Mouse (Mus musculus): ENCODE results near the gene Trpm3. TPM values are rescaled to one million over a fixed set of nuclear protein-coding genes. Genes with fewer than 3 reads are reported as not detected.

Gene Trpm3
- polyA plus RNA-seq, 1 experiment = 0.22 TPM

DNA sequence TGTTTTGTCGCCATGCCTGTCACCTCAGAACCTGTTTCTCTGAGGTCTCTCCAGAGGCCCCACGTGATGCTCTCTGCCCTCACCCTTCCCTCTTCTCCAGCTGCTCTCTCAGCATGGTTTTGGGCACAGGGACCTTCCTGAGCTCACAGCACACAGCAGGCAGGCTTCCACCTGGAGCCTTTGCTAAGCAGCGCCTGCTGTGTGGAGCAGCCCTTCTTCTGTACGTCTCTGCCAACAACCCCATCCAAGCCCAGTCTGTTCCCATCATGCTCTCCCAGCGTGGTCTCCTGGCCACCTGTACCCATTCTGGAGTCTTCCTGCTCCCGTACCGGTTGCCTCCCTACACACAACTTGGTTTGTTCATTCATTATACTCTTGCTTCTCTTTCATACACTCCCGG is 823.9 kb downstream of the Trpm3 start:
- no peak overlapping the region for H3K9ac ChIP-seq (ENCODE audit: low read depth, poor library complexity, severe bottlenecking)
- H3K4me3 ChIP-seq (ENCODE audit: low read depth, low read length) = no peak overlapping the region
- no peak overlapping the region for H3K27ac ChIP-seq (ENCODE audit: insufficient read depth, low read length)

DNA sequence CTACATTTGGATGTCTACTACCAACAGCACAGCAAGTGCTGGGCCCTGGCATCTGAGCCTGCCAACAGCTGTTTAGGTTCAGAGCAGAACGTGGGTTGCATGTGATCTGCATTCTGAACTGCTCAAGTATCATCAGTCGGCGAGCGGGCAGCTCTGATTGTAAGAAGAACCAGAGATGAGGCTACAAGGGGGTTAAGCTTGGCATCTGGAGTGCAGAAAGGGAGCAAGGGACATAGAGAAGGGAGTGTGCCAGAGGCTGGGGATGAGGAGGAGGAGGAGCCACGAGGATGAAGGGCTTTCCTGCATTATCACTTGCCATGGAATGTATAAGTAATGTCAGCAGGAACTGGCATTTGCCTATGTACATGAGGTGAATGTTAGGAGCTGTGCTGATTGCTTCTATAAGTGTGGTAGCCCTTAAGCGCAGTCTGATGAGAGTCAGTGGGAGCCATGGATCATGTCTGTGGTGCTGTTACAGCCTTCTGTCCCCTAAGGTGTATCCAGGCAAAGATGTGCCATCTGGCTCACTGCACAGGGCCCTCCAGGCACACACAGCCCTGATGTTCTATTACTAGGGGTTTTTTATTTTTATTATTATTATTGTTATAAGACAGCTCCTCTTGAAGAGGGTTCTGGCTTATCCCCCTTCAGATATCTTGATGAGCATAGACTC is 825.0 kb downstream of the Trpm3 start:
- H3K4me3 ChIP-seq (ENCODE audit: low read depth, low read length) = no peak overlapping the region
- H3K4me1 ChIP-seq (ENCODE audit: control insufficient read depth, insufficient read depth, low read length) = no peaks in the 10 kb centered on the region
- H3K9ac ChIP-seq (ENCODE audit: low read depth, poor library complexity, severe bottlenecking) = no peak overlapping the region
- H3K36me3 ChIP-seq (ENCODE audit: control insufficient read depth, insufficient read depth, low read length, poor library complexity, severe bottlenecking) = no peaks in the 10 kb centered on the region
- no peaks in the 10 kb centered on the region for H3K27me3 ChIP-seq (ENCODE audit: control insufficient read depth, insufficient read depth, low read length, poor library complexity, severe bottlenecking)
- no peaks in the 10 kb centered on the region for H3K9me3 ChIP-seq (replicated peaks; ENCODE audit: control insufficient read depth, insufficient read depth, low read length, poor library complexity, severe bottlenecking)
- no peak for TF ChIP-seq CTCF (IDR thresholded peaks at IDR 0.05; ENCODE audit: low read depth, low read length)
- TF ChIP-seq EP300 (IDR thresholded peaks at IDR 0.05; ENCODE audit: insufficient read depth, low read depth, low read length) = no peak
- no peak for TF ChIP-seq POLR2A (IDR thresholded peaks at IDR 0.05; ENCODE audit: insufficient read depth, low read length)
- H3K27ac ChIP-seq (ENCODE audit: insufficient read depth, low read length) = no peak overlapping the region

More for the DNA sequence above, 823.9 kb downstream of the Trpm3 start:
- H3K4me1 ChIP-seq (ENCODE audit: control insufficient read depth, insufficient read depth, low read length) = no peaks in the 10 kb centered on the region
- no peaks in the 10 kb centered on the region for H3K27me3 ChIP-seq (ENCODE audit: control insufficient read depth, insufficient read depth, low read length, poor library complexity, severe bottlenecking)
- no peaks in the 10 kb centered on the region for H3K36me3 ChIP-seq (ENCODE audit: control insufficient read depth, insufficient read depth, low read length, poor library complexity, severe bottlenecking)
- H3K9me3 ChIP-seq (replicated peaks; ENCODE audit: control insufficient read depth, insufficient read depth, low read length, poor library complexity, severe bottlenecking) = no peaks in the 10 kb centered on the region
- TF ChIP-seq EP300 (IDR thresholded peaks at IDR 0.05; ENCODE audit: insufficient read depth, low read depth, low read length) = no peak

DNA sequence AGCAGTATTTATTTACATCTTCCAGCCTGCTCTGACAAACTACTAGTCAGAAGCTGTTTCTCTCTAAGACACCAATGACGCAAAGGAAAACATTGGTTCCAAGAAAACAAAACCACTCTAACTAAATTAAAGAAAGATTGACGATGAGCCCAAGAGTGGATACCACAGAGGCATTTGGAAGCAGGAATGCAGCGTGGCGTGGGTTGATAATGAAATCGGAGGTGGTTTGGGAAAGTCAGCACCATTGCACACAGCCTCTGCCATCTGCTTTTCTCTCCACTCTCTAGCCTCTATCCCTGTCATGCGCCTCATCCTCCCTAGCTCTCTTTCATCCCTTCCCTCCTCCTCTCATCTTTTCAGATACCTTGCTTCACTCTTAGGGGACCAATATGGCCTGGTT is 826.6 kb downstream of the Trpm3 start:
- Histone ChIP-seq H3K4me1 (ENCODE audit: control insufficient read depth, insufficient read depth, low read length) (no peaks in the 10 kb centered on the region), H3K9ac (ENCODE audit: low read depth, poor library complexity, severe bottlenecking) (no peak overlapping the region), H3K27me3 (ENCODE audit: control insufficient read depth, insufficient read depth, low read length, poor library complexity, severe bottlenecking) (no peaks in the 10 kb centered on the region), H3K4me3 (ENCODE audit: low read depth, low read length) (no peak overlapping the region), H3K27ac (ENCODE audit: insufficient read depth, low read length) (no peak overlapping the region), H3K36me3 (ENCODE audit: control insufficient read depth, insufficient read depth, low read length, poor library complexity, severe bottlenecking) (no peaks in the 10 kb centered on the region), H3K9me3 (replicated peaks; ENCODE audit: control insufficient read depth, insufficient read depth, low read length, poor library complexity, severe bottlenecking) (no peaks in the 10 kb centered on the region)
- TF ChIP-seq EP300 (IDR thresholded peaks at IDR 0.05; ENCODE audit: insufficient read depth, low read depth, low read length) = no peak
- TF ChIP-seq POLR2A (IDR thresholded peaks at IDR 0.05; ENCODE audit: insufficient read depth, low read length) = no peak

DNA sequence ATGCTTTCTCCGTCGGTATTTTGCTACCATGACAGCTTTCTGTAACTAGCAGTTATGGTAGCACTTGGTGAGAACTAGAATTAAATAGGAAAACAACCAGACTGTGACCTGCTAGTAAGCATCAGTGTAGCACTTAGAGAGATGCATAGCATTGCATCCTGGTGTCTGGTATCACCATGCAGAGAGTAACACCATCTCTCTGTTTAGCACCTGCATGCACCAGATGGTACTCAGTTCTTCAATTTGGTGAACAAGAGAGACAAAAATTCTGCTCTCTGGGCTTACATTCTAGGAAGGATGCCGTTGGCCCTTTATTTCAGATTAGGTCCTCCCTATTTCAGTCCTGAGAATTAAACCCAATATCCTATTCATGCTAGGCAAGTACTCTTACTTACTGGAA is 834.4 kb downstream of the Trpm3 start:
- no peak for TF ChIP-seq CTCF (IDR thresholded peaks at IDR 0.05; ENCODE audit: low read depth, low read length)
- TF ChIP-seq EP300 (IDR thresholded peaks at IDR 0.05; ENCODE audit: insufficient read depth, low read depth, low read length) = no peak
- no peak for TF ChIP-seq POLR2A (IDR thresholded peaks at IDR 0.05; ENCODE audit: insufficient read depth, low read length)
- Histone ChIP-seq H3K9me3 (replicated peaks; ENCODE audit: control insufficient read depth, insufficient read depth, low read length, poor library complexity, severe bottlenecking) (no peaks in the 10 kb centered on the region; the same call in 1 of the 2 replicates), H3K36me3 (ENCODE audit: control insufficient read depth, insufficient read depth, low read length, poor library complexity, severe bottlenecking) (no peaks in the 10 kb centered on the region), H3K27ac (ENCODE audit: insufficient read depth, low read length) (no peak overlapping the region), H3K27me3 (ENCODE audit: control insufficient read depth, insufficient read depth, low read length, poor library complexity, severe bottlenecking) (no peaks in the 10 kb centered on the region), H3K9ac (ENCODE audit: low read depth, poor library complexity, severe bottlenecking) (no peak overlapping the region), H3K4me3 (ENCODE audit: low read depth, low read length) (no peak overlapping the region), H3K4me1 (ENCODE audit: control insufficient read depth, insufficient read depth, low read length) (no peaks in the 10 kb centered on the region)

DNA sequence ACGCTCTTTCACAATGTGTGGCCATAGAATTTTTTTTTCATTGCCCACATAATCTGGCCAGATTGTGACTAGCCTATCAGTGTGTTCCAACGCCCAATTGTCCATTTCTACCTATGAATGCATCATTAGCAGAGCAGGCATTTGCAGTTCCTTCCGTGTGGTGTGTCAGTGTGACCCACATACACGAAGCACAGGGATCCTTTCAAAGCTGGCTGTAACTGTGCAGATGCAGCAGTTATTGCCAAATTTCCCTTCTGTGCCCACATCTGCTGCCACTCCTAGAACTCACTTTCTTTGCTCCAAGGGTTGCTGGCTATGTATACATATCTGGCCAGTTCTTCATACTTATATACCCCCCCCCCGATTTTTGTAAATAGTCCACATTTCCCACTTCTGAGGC is 834.9 kb downstream of the Trpm3 start:
- H3K9me3 ChIP-seq (replicated peaks; ENCODE audit: control insufficient read depth, insufficient read depth, low read length, poor library complexity, severe bottlenecking) = no peaks in the 10 kb centered on the region; the same call in 1 of the 2 replicates
- no peak for TF ChIP-seq POLR2A (IDR thresholded peaks at IDR 0.05; ENCODE audit: insufficient read depth, low read length)
- TF ChIP-seq CTCF (IDR thresholded peaks at IDR 0.05; ENCODE audit: low read depth, low read length) = no peak
- TF ChIP-seq EP300 (IDR thresholded peaks at IDR 0.05; ENCODE audit: insufficient read depth, low read depth, low read length) = no peak
- H3K27ac ChIP-seq (ENCODE audit: insufficient read depth, low read length) = no peak overlapping the region
- H3K27me3 ChIP-seq (ENCODE audit: control insufficient read depth, insufficient read depth, low read length, poor library complexity, severe bottlenecking) = no peaks in the 10 kb centered on the region
- H3K4me1 ChIP-seq (ENCODE audit: control insufficient read depth, insufficient read depth, low read length) = no peaks in the 10 kb centered on the region
- no peak overlapping the region for H3K4me3 ChIP-seq (ENCODE audit: low read depth, low read length)
- H3K36me3 ChIP-seq (ENCODE audit: control insufficient read depth, insufficient read depth, low read length, poor library complexity, severe bottlenecking) = no peaks in the 10 kb centered on the region
- H3K9ac ChIP-seq (ENCODE audit: low read depth, poor library complexity, severe bottlenecking) = no peak overlapping the region

DNA sequence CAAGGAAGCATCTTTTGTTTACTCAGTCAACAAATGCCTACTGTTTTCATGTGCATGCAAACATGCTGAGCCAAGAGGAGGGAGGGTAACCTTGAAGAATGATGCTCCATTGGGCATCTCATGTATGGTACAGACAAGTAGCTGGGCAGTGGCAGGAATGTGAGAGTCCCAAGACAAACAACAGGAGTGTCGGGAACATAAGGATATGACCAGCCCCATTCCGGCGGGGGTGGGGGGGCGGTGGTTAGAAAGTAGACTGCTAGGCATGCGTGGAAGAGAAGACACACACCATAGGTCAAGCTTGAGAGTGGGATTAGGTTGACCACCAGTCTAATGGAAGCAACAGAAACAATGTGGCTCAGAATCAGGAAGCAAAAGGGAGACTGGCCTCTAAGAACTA is 837.0 kb downstream of the Trpm3 start:
- Histone ChIP-seq H3K27me3 (ENCODE audit: control insufficient read depth, insufficient read depth, low read length, poor library complexity, severe bottlenecking) (no peaks in the 10 kb centered on the region), H3K4me1 (ENCODE audit: control insufficient read depth, insufficient read depth, low read length) (no peaks in the 10 kb centered on the region), H3K27ac (ENCODE audit: insufficient read depth, low read length) (no peak overlapping the region), H3K4me3 (ENCODE audit: low read depth, low read length) (no peak overlapping the region), H3K9ac (ENCODE audit: low read depth, poor library complexity, severe bottlenecking) (no peak overlapping the region), H3K36me3 (ENCODE audit: control insufficient read depth, insufficient read depth, low read length, poor library complexity, severe bottlenecking) (no peaks in the 10 kb centered on the region), H3K9me3 (replicated peaks; ENCODE audit: control insufficient read depth, insufficient read depth, low read length, poor library complexity, severe bottlenecking) (no peaks in the 10 kb centered on the region; the same call in 1 of the 2 replicates)
- TF ChIP-seq EP300 (IDR thresholded peaks at IDR 0.05; ENCODE audit: insufficient read depth, low read depth, low read length) (no peak), CTCF (IDR thresholded peaks at IDR 0.05; ENCODE audit: low read depth, low read length) (no peak), POLR2A (IDR thresholded peaks at IDR 0.05; ENCODE audit: insufficient read depth, low read length) (no peak)
